Mouse (Mus musculus): ENCODE measurements around the gene Grwd1. TPM values are rescaled to one million over a fixed set of nuclear protein-coding genes. Genes with fewer than 3 reads are reported as not detected.

The Grwd1 gene
- polyA plus RNA-seq, 1 experiment from 2014 or later = 50.3 TPM

DNA sequence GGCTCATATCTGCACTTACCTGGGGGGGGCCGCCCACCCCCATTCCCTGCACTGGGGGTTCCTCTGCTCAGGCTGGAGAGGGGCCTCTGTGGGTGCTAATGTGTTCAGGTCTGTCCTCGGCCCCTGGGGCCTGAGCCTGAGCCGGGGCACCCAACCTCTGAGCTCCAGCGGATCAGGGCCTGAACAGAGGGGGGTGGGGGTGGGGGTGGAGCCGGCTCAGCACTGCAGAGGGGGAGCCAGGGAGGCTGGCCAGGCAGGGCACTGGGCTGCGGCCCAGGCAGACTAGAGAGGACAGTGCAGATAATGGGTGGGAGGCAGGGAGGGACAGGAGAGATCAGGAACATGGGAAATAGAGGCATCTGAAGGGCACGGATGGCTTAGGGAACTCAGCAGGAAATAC lies 6.1 kb downstream of the Grwd1 start, which contains the start of gene Kcnj14:
Gene Kcnj14 (minus strand): TSS at position 185 of the 400 bp plus-strand sequence.
- Histone ChIP-seq H3K27ac (ENCODE audit: low read length) (no peak within 1 kb of the TSS), H3K9ac (ENCODE audit: low read length) (no peak within 1 kb of the TSS), H3K27me3 (ENCODE audit: control insufficient read depth, insufficient read depth, low read length) (no peaks in the 10 kb centered on the region), H3K9me3 (replicated peaks; ENCODE audit: control insufficient read depth, low read length) (no peaks in the 10 kb centered on the region), H3K36me3 (ENCODE audit: control insufficient read depth, insufficient read depth, low read length) (peaks cover 25% of the 10 kb centered on the region), H3K4me2 (ENCODE audit: low read depth, low read length) (no peak within 1 kb of the TSS), H3K4me3 (replicated peaks; ENCODE audit: low read length) (no peak within 1 kb of the TSS), H3K4me1 (ENCODE audit: control insufficient read depth, insufficient read depth, low read length) (peaks cover 1% of the 10 kb centered on the region; the same call in 1 of the 2 replicates)
- 70% methylated on average over 7 of the region's 7 CpGs for whole genome bisulfite sequencing
- ATAC-seq (ENCODE audit: insufficient read depth, low FRiP score) = no peak

GRCm38 (mm10) chr7:45820913-45821312 lies 9.8 kb downstream of the Grwd1 start:
- no peak for ATAC-seq (ENCODE audit: insufficient read depth, low FRiP score)
- H3K4me1 ChIP-seq (ENCODE audit: control insufficient read depth, insufficient read depth, low read length) = no peaks in the 10 kb centered on the region
- H3K9me3 ChIP-seq (replicated peaks; ENCODE audit: control insufficient read depth, low read length) = no peaks in the 10 kb centered on the region

DNA sequence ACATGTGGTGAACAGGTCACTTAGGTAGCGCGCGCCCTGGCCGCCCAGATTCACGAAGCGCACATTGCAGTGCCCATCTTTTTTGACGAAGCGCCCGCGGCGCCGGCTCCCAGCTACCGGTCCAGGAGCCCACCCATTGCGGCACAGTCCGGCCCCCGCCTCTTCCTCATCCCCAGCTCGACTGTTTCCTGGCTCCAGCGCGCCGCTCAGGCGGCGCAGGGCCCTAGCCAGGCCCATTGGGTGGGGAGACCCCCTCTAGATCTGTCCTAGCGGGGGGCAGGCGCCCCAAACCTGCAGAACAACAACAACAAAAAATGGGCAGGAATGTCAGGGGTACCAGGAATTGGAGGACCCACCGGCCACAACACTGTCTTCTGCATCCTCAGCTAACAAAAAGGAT lies 10.9 kb downstream of the Grwd1 start:
- 18% methylated on average over 25 of the region's 25 CpGs for WGBS
- H3K27ac ChIP-seq (ENCODE audit: low read length) = no peak overlapping the region
- H3K4me2 ChIP-seq (ENCODE audit: low read depth, low read length) = peak overlapping the region; percentile 39
- H3K4me3 ChIP-seq (replicated peaks; ENCODE audit: low read length) = peak overlapping the region; percentile 13
- no peak overlapping the region for H3K9ac ChIP-seq (ENCODE audit: low read length)
- no peak for ATAC-seq (ENCODE audit: insufficient read depth, low FRiP score)
- peaks cover 5% of the 10 kb centered on the region for H3K4me1 ChIP-seq (ENCODE audit: control insufficient read depth, insufficient read depth, low read length)
- no peaks in the 10 kb centered on the region for H3K9me3 ChIP-seq (replicated peaks; ENCODE audit: control insufficient read depth, low read length)
- H3K27me3 ChIP-seq (ENCODE audit: control insufficient read depth, insufficient read depth, low read length) = no peaks in the 10 kb centered on the region
- peaks cover 6% of the 10 kb centered on the region; the same call in 1 of the 2 replicates for H3K36me3 ChIP-seq (ENCODE audit: control insufficient read depth, insufficient read depth, low read length)

More at GRCm38 (mm10) chr7:45820913-45821312, 9.8 kb downstream of the Grwd1 start:
- Histone ChIP-seq H3K4me2 (ENCODE audit: low read depth, low read length) (no peak overlapping the region), H3K36me3 (ENCODE audit: control insufficient read depth, insufficient read depth, low read length) (peaks cover 17% of the 10 kb centered on the region), H3K4me3 (replicated peaks; ENCODE audit: low read length) (no peak overlapping the region), H3K9ac (ENCODE audit: low read length) (no peak overlapping the region), H3K27ac (ENCODE audit: low read length) (no peak overlapping the region), H3K27me3 (ENCODE audit: control insufficient read depth, insufficient read depth, low read length) (no peaks in the 10 kb centered on the region)

GRCm38 (mm10) chr7:45815984-45816351 lies 14.8 kb downstream of the Grwd1 start:
- Histone ChIP-seq H3K27ac (ENCODE audit: low read length) (no peak overlapping the region), H3K36me3 (ENCODE audit: control insufficient read depth, insufficient read depth, low read length) (peaks cover 2% of the 10 kb centered on the region; the same call in 1 of the 2 replicates), H3K27me3 (ENCODE audit: control insufficient read depth, insufficient read depth, low read length) (no peaks in the 10 kb centered on the region), H3K9ac (ENCODE audit: low read length) (no peak overlapping the region), H3K4me1 (ENCODE audit: control insufficient read depth, insufficient read depth, low read length) (peaks cover 17% of the 10 kb centered on the region), H3K9me3 (replicated peaks; ENCODE audit: control insufficient read depth, low read length) (no peaks in the 10 kb centered on the region), H3K4me2 (ENCODE audit: low read depth, low read length) (no peak overlapping the region), H3K4me3 (replicated peaks; ENCODE audit: low read length) (no peak overlapping the region)
- ATAC-seq (ENCODE audit: insufficient read depth, low FRiP score) = no peak
- WGBS = 64% methylated on average over 2 of the region's 2 CpGs

DNA sequence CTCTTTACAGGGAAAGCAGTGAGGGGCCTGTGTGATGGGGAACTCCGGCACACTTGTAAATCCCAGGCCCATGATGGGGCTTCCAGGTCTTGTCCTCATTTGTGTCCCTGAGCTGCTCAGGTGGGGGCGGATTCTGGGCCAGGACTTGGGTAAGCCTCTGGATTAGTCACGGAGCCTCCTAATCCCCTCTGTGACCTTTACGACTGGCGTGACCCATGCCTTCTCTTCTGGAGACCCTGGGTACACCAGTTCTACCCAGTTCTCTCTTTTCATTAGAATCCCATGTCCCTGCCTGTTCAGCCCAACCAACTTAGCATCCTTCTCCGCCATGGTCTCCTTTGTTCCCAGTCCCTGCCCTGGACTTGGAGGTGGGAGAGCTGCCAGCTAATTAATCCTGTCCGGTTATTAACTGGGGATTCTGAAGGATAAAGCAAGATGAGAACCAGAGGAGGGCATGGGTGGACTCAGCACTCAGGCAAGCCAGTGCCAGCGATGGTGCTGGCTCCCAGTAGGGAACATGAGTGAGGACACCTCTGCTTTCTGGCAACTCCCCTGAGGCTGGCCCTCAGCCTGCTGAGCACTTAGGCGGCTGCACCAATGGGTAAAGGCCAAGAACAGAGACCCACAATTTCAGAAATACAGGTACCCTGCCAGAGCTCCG lies 15.3 kb downstream of the Grwd1 start:
- Histone ChIP-seq H3K4me3 (replicated peaks; ENCODE audit: low read length) (no peak overlapping the region), H3K4me1 (ENCODE audit: control insufficient read depth, insufficient read depth, low read length) (peaks cover 17% of the 10 kb centered on the region), H3K9me3 (replicated peaks; ENCODE audit: control insufficient read depth, low read length) (no peaks in the 10 kb centered on the region), H3K27ac (ENCODE audit: low read length) (no peak overlapping the region), H3K9ac (ENCODE audit: low read length) (peak overlapping the region; percentile 21; the same call in 1 of the 2 replicates), H3K27me3 (ENCODE audit: control insufficient read depth, insufficient read depth, low read length) (no peaks in the 10 kb centered on the region), H3K36me3 (ENCODE audit: control insufficient read depth, insufficient read depth, low read length) (peaks cover 7% of the 10 kb centered on the region), H3K4me2 (ENCODE audit: low read depth, low read length) (peak overlapping the region; percentile 65)
- WGBS = 56% methylated on average over 10 of the region's 10 CpGs
- no peak for ATAC-seq (ENCODE audit: insufficient read depth, low FRiP score)

DNA sequence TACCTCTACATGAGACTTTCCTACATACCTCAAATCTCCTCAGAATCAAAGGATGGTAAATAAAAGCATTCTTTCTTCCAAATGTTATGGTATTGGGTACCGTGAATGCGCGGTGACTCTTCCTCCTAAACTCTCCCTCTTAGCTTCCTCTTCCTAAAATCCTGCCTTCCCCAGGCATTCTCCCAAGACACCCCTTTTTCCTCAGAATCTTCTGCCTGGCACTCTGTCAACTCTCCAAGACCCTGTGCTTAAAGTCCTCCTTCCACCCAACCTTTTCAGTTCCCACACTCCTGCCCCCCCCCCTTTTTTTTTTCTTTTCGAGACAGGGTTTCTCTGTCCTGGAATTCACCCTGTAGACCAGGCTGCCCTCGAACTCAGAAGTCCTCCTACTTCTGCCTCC lies 15.9 kb downstream of the Grwd1 start:
- Histone ChIP-seq H3K27me3 (ENCODE audit: control insufficient read depth, insufficient read depth, low read length) (no peaks in the 10 kb centered on the region), H3K27ac (ENCODE audit: low read length) (no peak overlapping the region), H3K4me1 (ENCODE audit: control insufficient read depth, insufficient read depth, low read length) (peaks cover 17% of the 10 kb centered on the region), H3K9me3 (replicated peaks; ENCODE audit: control insufficient read depth, low read length) (no peaks in the 10 kb centered on the region), H3K36me3 (ENCODE audit: control insufficient read depth, insufficient read depth, low read length) (peaks cover 13% of the 10 kb centered on the region), H3K9ac (ENCODE audit: low read length) (peak overlapping the region; percentile 31; the same call in 1 of the 2 replicates), H3K4me2 (ENCODE audit: low read depth, low read length) (peak overlapping the region; percentile 65), H3K4me3 (replicated peaks; ENCODE audit: low read length) (peak overlapping the region; percentile 43)
- ATAC-seq (ENCODE audit: insufficient read depth, low FRiP score) = no peak
- 6% methylated on average over 5 of the region's 5 CpGs for WGBS

- H3K9ac ChIP-seq (ENCODE audit: low read length) = peak within 1 kb of the TSS; percentile 100
- peak within 1 kb of the TSS; percentile 100 for H3K27ac ChIP-seq (ENCODE audit: low read length)
- H3K9me3 ChIP-seq (replicated peaks; ENCODE audit: control insufficient read depth, low read length) = no peaks in the 10 kb centered on the region
- ATAC-seq (ENCODE audit: insufficient read depth, low FRiP score) = peak; percentile 99
- H3K4me3 ChIP-seq (replicated peaks; ENCODE audit: low read length) = peak within 1 kb of the TSS; percentile 99
- H3K4me2 ChIP-seq (ENCODE audit: low read depth, low read length) = peak within 1 kb of the TSS; percentile 83
- WGBS = under 1% methylated on average over 90 of the region's 92 CpGs
- H3K4me1 ChIP-seq (ENCODE audit: control insufficient read depth, insufficient read depth, low read length) = peaks cover 17% of the 10 kb centered on the region
- H3K27me3 ChIP-seq (ENCODE audit: control insufficient read depth, insufficient read depth, low read length) = no peaks in the 10 kb centered on the region
- peaks cover 20% of the 10 kb centered on the region for H3K36me3 ChIP-seq (ENCODE audit: control insufficient read depth, insufficient read depth, low read length)
Observed at GRCm38 (mm10) chr7:45813787-45814779, 16.7 kb downstream of the Grwd1 start, which contains the start of gene Cyth2. Gene Cyth2, minus strand, starts transcription at chr7:45814581.

GRCm38 (mm10) chr7:45812921-45813320 lies 17.8 kb downstream of the Grwd1 start:
- no peak for ATAC-seq (ENCODE audit: insufficient read depth, low FRiP score)
- Histone ChIP-seq H3K9me3 (replicated peaks; ENCODE audit: control insufficient read depth, low read length) (no peaks in the 10 kb centered on the region), H3K36me3 (ENCODE audit: control insufficient read depth, insufficient read depth, low read length) (peaks cover 21% of the 10 kb centered on the region), H3K4me2 (ENCODE audit: low read depth, low read length) (peak overlapping the region; percentile 83), H3K9ac (ENCODE audit: low read length) (peak overlapping the region; percentile 100), H3K4me1 (ENCODE audit: control insufficient read depth, insufficient read depth, low read length) (peaks cover 17% of the 10 kb centered on the region), H3K27ac (ENCODE audit: low read length) (no peak overlapping the region), H3K27me3 (ENCODE audit: control insufficient read depth, insufficient read depth, low read length) (no peaks in the 10 kb centered on the region), H3K4me3 (replicated peaks; ENCODE audit: low read length) (peak overlapping the region; percentile 99)
- WGBS = 73% methylated on average over 8 of the region's 8 CpGs
